Mouse (Mus musculus): Measurements from ENCODE around the gene Dazap2.

GRCm38 (mm10) chr15:100592817-100593216 lies 22.3 kb upstream of the Dazap2 start:
- TF ChIP-seq POLR2A (IDR thresholded peaks at IDR 0.05; ENCODE audit: insufficient read depth, low read depth, low read length) (no peak), EP300 (IDR thresholded peaks at IDR 0.05; ENCODE audit: insufficient read depth, low read depth, low read length) (no peak), CTCF (IDR thresholded peaks at IDR 0.05) (no peak)
